Mouse (Mus musculus): ENCODE results near the gene Lnx1.

DNA sequence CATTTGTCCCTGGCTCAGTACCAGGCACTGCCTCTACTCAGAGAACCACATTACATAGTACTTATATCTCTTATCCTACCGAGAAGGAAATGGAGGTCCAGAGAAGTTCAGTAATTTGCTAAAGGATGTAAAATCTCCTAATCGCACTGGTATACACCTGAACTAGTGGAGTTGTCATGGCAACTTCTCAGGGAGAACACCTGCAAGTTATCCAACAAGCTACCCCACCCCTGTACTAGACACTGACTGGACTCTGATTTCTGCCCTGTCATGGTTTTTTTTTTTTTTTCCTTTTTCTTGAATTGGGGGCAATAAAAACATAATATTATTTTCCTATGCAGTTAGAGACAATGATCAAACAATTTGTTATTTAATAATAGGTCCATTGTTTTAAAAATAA lies 1.8 kb downstream of the Lnx1 start:
- TF ChIP-seq CTCF (IDR thresholded peaks at IDR 0.05) = no peak
- no peak for TF ChIP-seq POLR2A (IDR thresholded peaks at IDR 0.05; ENCODE audit: insufficient read depth, low read depth, low read length)
- TF ChIP-seq EP300 (IDR thresholded peaks at IDR 0.05; ENCODE audit: insufficient read depth, low read depth, low read length) = no peak

Data from heart, adult 2 months (tissue).